Comparison of ENCODE assay signal across 28 mouse cellular contexts in genomic region chr10:45605853-45606252, GRCm38 (mm10). TPM values are rescaled to one million over a fixed set of nuclear protein-coding genes. Genes with fewer than 3 reads are reported as not detected.
DNase-seq lines count a peak whose midpoint lies in the region; ATAC-seq and TF ChIP-seq lines count a peak whose summit lies in the region.
"Had no signal": no experiment of that assay in that cellular context is flagged by ENCODE, and none has a peak within 500 bp of the region (broad histone marks: within the 10 kb centered on the region; RNA-seq: fewer than 3 reads in every experiment).

No protein-coding gene starts in this region.

- no peak overlapping the region for H3K4me3 ChIP-seq in liver, embryonic 12.5 days
- H3K4me3 ChIP-seq in liver, embryonic 11.5 days (ENCODE audit: low read depth, low read length), result no peak overlapping the region
- H3K4me3 ChIP-seq in liver, embryonic 16.5 days (ENCODE audit: low read depth, low read length), result no peak overlapping the region
- H3K4me3 ChIP-seq in thymus, adult 2 months (ENCODE audit: control insufficient read depth, insufficient read depth, low read length), result no peak overlapping the region
- H3K4me3 ChIP-seq: embryonic facial prominence, embryonic 15.5 days; forebrain, embryonic 12.5 days; hindbrain, embryonic 10.5 days; hindbrain, embryonic 15.5 days; kidney, embryonic 15.5 days; left cerebral cortex, adult 2 months; limb, embryonic 12.5 days; lung, embryonic 15.5 days; midbrain, embryonic 10.5 days; midbrain, embryonic 15.5 days had no signal

- WGBS in liver, embryonic 12.5 days (ENCODE audit: insufficient replicate concordance), result 88% methylated on average over 3 of the region's 3 CpGs
- 86% methylated on average over 3 of the region's 3 CpGs for WGBS in liver, embryonic 11.5 days
- 82% methylated on average over 3 of the region's 3 CpGs for WGBS in liver, embryonic 16.5 days (ENCODE audit: insufficient replicate concordance)
- WGBS in thymus, adult 2 months, result 97% methylated on average over 3 of the region's 3 CpGs

- no peaks in the 10 kb centered on the region for H3K9me3 ChIP-seq in liver, embryonic 12.5 days (replicated peaks)
- H3K9me3 ChIP-seq in liver, embryonic 11.5 days (ENCODE audit: control insufficient read depth, low read length), result peaks cover 3% of the 10 kb centered on the region; the same call in 1 of the 2 replicates
- no peaks in the 10 kb centered on the region for H3K9me3 ChIP-seq in liver, embryonic 16.5 days (replicated peaks; ENCODE audit: control insufficient read depth, low read length)
- H3K9me3 ChIP-seq: embryonic facial prominence, embryonic 15.5 days; forebrain, embryonic 12.5 days; hindbrain, embryonic 10.5 days; hindbrain, embryonic 15.5 days; kidney, embryonic 15.5 days; lung, embryonic 15.5 days; midbrain, embryonic 10.5 days; midbrain, embryonic 15.5 days had no signal

- H3K27ac ChIP-seq in liver, embryonic 12.5 days, result peak overlapping the region; percentile 32; the same call in 1 of the 2 replicates
- no peak overlapping the region for H3K27ac ChIP-seq in liver, embryonic 11.5 days (ENCODE audit: low read depth, low read length)
- peak overlapping the region; percentile 41; the same call in 1 of the 2 replicates for H3K27ac ChIP-seq in liver, embryonic 16.5 days (ENCODE audit: low read length)
- H3K27ac ChIP-seq in thymus, adult 2 months (ENCODE audit: control insufficient read depth, insufficient read depth, low read length), result no peak overlapping the region
- H3K27ac ChIP-seq: embryonic facial prominence, embryonic 15.5 days; forebrain, embryonic 12.5 days; hindbrain, embryonic 10.5 days; hindbrain, embryonic 15.5 days; kidney, embryonic 15.5 days; left cerebral cortex, adult 2 months; limb, embryonic 12.5 days; liver, embryonic 14.5 days; lung, embryonic 15.5 days; midbrain, embryonic 10.5 days; midbrain, embryonic 15.5 days had no signal

- TF ChIP-seq POLR2A in thymus, adult 2 months (IDR thresholded peaks at IDR 0.05; ENCODE audit: control insufficient read depth, extremely low read depth, insufficient read depth, low read length, poor library complexity), result no peak

- DNase-seq in liver, embryonic 11.5 days (ENCODE audit: low spot score), result no peak
- peak; percentile 12 for DNase-seq in hindlimb bud, embryonic 11.5 days (ENCODE audit: extremely low spot score, low read depth, low spot score)
- DNase-seq in cerebellum, postnatal 10 days, result no peak
- DNase-seq in thymus, adult 2 months, result no peak
- DNase-seq in kidney, postnatal 36 days, result no peak
- DNase-seq: adrenal gland, postnatal 25 days; cerebellum, adult 11-12 months; cerebellum, postnatal 14 days; forebrain, postnatal 0 days; gastrocnemius, postnatal 10 days; heart, postnatal 14 days; kidney, adult 11 months; right cerebral cortex, adult 18-20 months; right cerebral cortex, postnatal 4 days had no signal

- ATAC-seq in liver, embryonic 12.5 days, result no peak; the same call in 1 of the 2 replicates
- no peak for ATAC-seq in liver, embryonic 11.5 days (replicated peaks; ENCODE audit: low FRiP score)
- ATAC-seq in liver, embryonic 16.5 days (ENCODE audit: low read depth), result no peak
- ATAC-seq: CD4-positive, CD25-positive, alpha-beta regulatory T cell, adult 4 months; forebrain, postnatal 0 days; midbrain, embryonic 15.5 days had no signal

- H3K27me3 ChIP-seq in liver, embryonic 12.5 days (replicated peaks), result no peaks in the 10 kb centered on the region
- H3K27me3 ChIP-seq in liver, embryonic 11.5 days (replicated peaks; ENCODE audit: control insufficient read depth, insufficient read depth, low read length), result no peaks in the 10 kb centered on the region
- no peaks in the 10 kb centered on the region for H3K27me3 ChIP-seq in liver, embryonic 16.5 days (ENCODE audit: control insufficient read depth, insufficient read depth, low read depth, low read length)
- no peaks in the 10 kb centered on the region for H3K27me3 ChIP-seq in thymus, adult 2 months (ENCODE audit: control insufficient read depth, insufficient read depth, low read length)
- H3K27me3 ChIP-seq: embryonic facial prominence, embryonic 15.5 days; forebrain, embryonic 12.5 days; hindbrain, embryonic 15.5 days; kidney, embryonic 15.5 days; limb, embryonic 12.5 days; lung, embryonic 15.5 days; midbrain, embryonic 15.5 days had no signal

- no peak for TF ChIP-seq CTCF in thymus, adult 2 months (IDR thresholded peaks at IDR 0.05; ENCODE audit: borderline replicate concordance, control insufficient read depth, extremely low read depth, insufficient read depth, low read length, poor library complexity)

- H3K4me2 ChIP-seq in liver, embryonic 12.5 days, result no peak overlapping the region
- no peak overlapping the region for H3K4me2 ChIP-seq in liver, embryonic 11.5 days
- H3K4me2 ChIP-seq in liver, embryonic 16.5 days (ENCODE audit: low read depth, low read length), result no peak overlapping the region
- H3K4me2 ChIP-seq: embryonic facial prominence, embryonic 15.5 days; forebrain, embryonic 12.5 days; hindbrain, embryonic 15.5 days; kidney, embryonic 15.5 days; limb, embryonic 12.5 days; lung, embryonic 15.5 days; midbrain, embryonic 15.5 days had no signal

- peaks cover 14% of the 10 kb centered on the region; the same call in 1 of the 2 replicates for H3K4me1 ChIP-seq in liver, embryonic 12.5 days
- H3K4me1 ChIP-seq in liver, embryonic 11.5 days (replicated peaks; ENCODE audit: control insufficient read depth, insufficient read depth, low read length), result no peaks in the 10 kb centered on the region
- no peaks in the 10 kb centered on the region; the same call in 1 of the 2 replicates for H3K4me1 ChIP-seq in liver, embryonic 16.5 days (ENCODE audit: control insufficient read depth, low read depth, low read length)
- no peaks in the 10 kb centered on the region for H3K4me1 ChIP-seq in thymus, adult 2 months (replicated peaks; ENCODE audit: control insufficient read depth, insufficient read depth, low read length)
- H3K4me1 ChIP-seq: embryonic facial prominence, embryonic 15.5 days; forebrain, embryonic 12.5 days; hindbrain, embryonic 15.5 days; kidney, embryonic 15.5 days; limb, embryonic 12.5 days; lung, embryonic 15.5 days; midbrain, embryonic 15.5 days had no signal

- H3K9ac ChIP-seq in liver, embryonic 12.5 days, result no peak overlapping the region
- H3K9ac ChIP-seq in liver, embryonic 11.5 days (ENCODE audit: low read depth, low read length), result no peak overlapping the region
- H3K9ac ChIP-seq in liver, embryonic 16.5 days (ENCODE audit: low read depth, low read length), result no peak overlapping the region
- H3K9ac ChIP-seq: embryonic facial prominence, embryonic 15.5 days; forebrain, embryonic 12.5 days; forebrain, postnatal 0 days; hindbrain, embryonic 15.5 days; kidney, embryonic 15.5 days; limb, embryonic 12.5 days; liver, embryonic 14.5 days; lung, embryonic 15.5 days; midbrain, embryonic 15.5 days had no signal

- H3K36me3 ChIP-seq in liver, embryonic 12.5 days, result peaks cover 47% of the 10 kb centered on the region
- peaks cover 13% of the 10 kb centered on the region for H3K36me3 ChIP-seq in liver, embryonic 11.5 days (ENCODE audit: control insufficient read depth, insufficient read depth, low read length)
- H3K36me3 ChIP-seq in liver, embryonic 16.5 days (ENCODE audit: control insufficient read depth, insufficient read depth), result peaks cover 21% of the 10 kb centered on the region
- no peaks in the 10 kb centered on the region for H3K36me3 ChIP-seq in thymus, adult 2 months (ENCODE audit: control insufficient read depth, insufficient read depth, low read length)
- H3K36me3 ChIP-seq: embryonic facial prominence, embryonic 15.5 days had no signal

RNA-seq across cellular contexts. Expression of gene Hace1, which starts 28.2 kb away (rescaled TPM):
- polyA plus RNA-seq in liver, embryonic 12.5 days (2016; fragmentation: Nextera tagmentation; extraction: Ambion mirVana), result 38.5 and 44.6 TPM in 2 replicates
- polyA plus RNA-seq in liver, embryonic 11.5 days (2014; fragmentation: Nextera tagmentation; extraction: Ambion mirVana), result 28.3 and 30.0 TPM in 2 replicates
- polyA plus RNA-seq in liver, embryonic 16.5 days (2015; fragmentation: Nextera tagmentation; extraction: Ambion mirVana), result 33.3 and 33.6 TPM in 2 replicates
- polyA plus RNA-seq in thymus, adult 2 months (2012; rRNA removed), result 10.3 and 15.5 TPM in 2 replicates

Comparison
In these comparisons a context has a peak if more than half of its experiments do, and no peak if none do; other contexts are left out.
1. H3K27ac ChIP-seq: peak in liver, embryonic 12.5 days (single experiment) and liver, embryonic 16.5 days (single experiment); none in liver, embryonic 11.5 days (single experiment) and thymus, adult 2 months (single experiment).